30 mouse cellular contexts compared by ENCODE assay signal in genomic region chr5:130620060-130620459, GRCm38 (mm10).
DNase-seq lines count a peak whose midpoint lies in the region; ATAC-seq and TF ChIP-seq lines count a peak whose summit lies in the region.
"Had no signal": no experiment of that assay in that cellular context is flagged by ENCODE, and none has a peak within 500 bp of the region (broad histone marks: within the 10 kb centered on the region; RNA-seq: fewer than 3 reads in every experiment).

No protein-coding gene starts in this region.

- DNase-seq in embryo, embryonic 11 days, result peak; percentile 20
- DNase-seq in embryo, embryonic 10 days (ENCODE audit: low spot score), result no peak
- DNase-seq in limb, embryonic 14.5 days (ENCODE audit: low spot score), result peak; percentile 23
- DNase-seq in limb, embryonic 10.5 days (ENCODE audit: low spot score), result no peak
- peak; percentile 71 for DNase-seq in brain, adult 2 months (ENCODE audit: low read depth, low spot score)
- peak; percentile 21 for DNase-seq in embryonic facial prominence, embryonic 14.5 days (ENCODE audit: low spot score)
- no peak for DNase-seq in left cerebral cortex, adult 9 months (ENCODE audit: low spot score in 2 of 2)
- no peak for DNase-seq in Muller cell, postnatal 12 days (ENCODE audit: inconsistent ontology term)
- DNase-seq: adrenal gland, postnatal 14 days; cerebellum, adult 18-20 months; cerebellum, postnatal 10 days; forebrain, postnatal 0 days; gastrocnemius, postnatal 25 days; heart, adult 11 months; kidney, adult 8-10 months; kidney, postnatal 4 days; lung, postnatal 36 days; thymus, postnatal 14 days had no signal

- 53% methylated on average over 7 of the region's 7 CpGs for WGBS in limb, embryonic 14.5 days
- 82% methylated on average over 7 of the region's 7 CpGs for WGBS in limb, embryonic 10.5 days
- 39% methylated on average over 7 of the region's 7 CpGs for WGBS in embryonic facial prominence, embryonic 14.5 days

- ATAC-seq in limb, embryonic 14.5 days (ENCODE audit: low FRiP score, low read depth), result no peak
- ATAC-seq in embryonic facial prominence, embryonic 14.5 days (ENCODE audit: low read depth), result no peak
- ATAC-seq: forebrain, postnatal 0 days; intestine, embryonic 16.5 days; Patski had no signal

- H3K9ac ChIP-seq in limb, embryonic 14.5 days (ENCODE audit: low read depth, low read length, severe bottlenecking), result no peak overlapping the region
- no peak overlapping the region for H3K9ac ChIP-seq in embryonic facial prominence, embryonic 14.5 days (ENCODE audit: low read depth, low read length)
- H3K9ac ChIP-seq: embryonic facial prominence, embryonic 15.5 days; forebrain, embryonic 12.5 days; forebrain, postnatal 0 days; heart, embryonic 15.5 days; liver, embryonic 15.5 days; midbrain, embryonic 12.5 days; neural tube, embryonic 15.5 days; stomach, embryonic 15.5 days had no signal

- H3K4me2 ChIP-seq in limb, embryonic 14.5 days (replicated peaks; ENCODE audit: low read depth, low read length, severe bottlenecking), result no peak overlapping the region
- H3K4me2 ChIP-seq in embryonic facial prominence, embryonic 14.5 days (ENCODE audit: low read depth, low read length), result no peak overlapping the region
- H3K4me2 ChIP-seq: embryonic facial prominence, embryonic 15.5 days; forebrain, embryonic 12.5 days; heart, embryonic 15.5 days; liver, embryonic 15.5 days; midbrain, embryonic 12.5 days; neural tube, embryonic 15.5 days; stomach, embryonic 15.5 days had no signal

- TF ChIP-seq POLR2A in limb, embryonic 14.5 days (IDR thresholded peaks at IDR 0.05; ENCODE audit: borderline replicate concordance, extremely low read depth, insufficient read depth, insufficient read length), result no peak

- no peaks in the 10 kb centered on the region for H3K27me3 ChIP-seq in limb, embryonic 14.5 days (ENCODE audit: control insufficient read depth, insufficient read depth, low read length)
- no peaks in the 10 kb centered on the region for H3K27me3 ChIP-seq in limb, embryonic 10.5 days (ENCODE audit: low read depth, poor library complexity, severe bottlenecking)
- H3K27me3 ChIP-seq in embryonic facial prominence, embryonic 14.5 days (replicated peaks; ENCODE audit: control insufficient read depth, insufficient read depth, low read length), result no peaks in the 10 kb centered on the region
- H3K27me3 ChIP-seq: forebrain, embryonic 12.5 days; heart, embryonic 15.5 days; liver, embryonic 15.5 days; midbrain, embryonic 12.5 days; neural tube, embryonic 15.5 days; Patski; stomach, embryonic 15.5 days had no signal

- H3K9me3 ChIP-seq in limb, embryonic 14.5 days (ENCODE audit: control insufficient read depth, low read length), result no peaks in the 10 kb centered on the region
- no peaks in the 10 kb centered on the region for H3K9me3 ChIP-seq in limb, embryonic 10.5 days (replicated peaks)
- 0 out of 2 replicates have a peak, but pooled peaks cover 6% of the 10 kb centered on the region for H3K9me3 ChIP-seq in embryonic facial prominence, embryonic 14.5 days (ENCODE audit: control insufficient read depth, low read length)
- H3K9me3 ChIP-seq: embryonic facial prominence, embryonic 15.5 days; forebrain, embryonic 12.5 days; heart, embryonic 10.5 days; heart, embryonic 15.5 days; midbrain, embryonic 12.5 days; neural tube, embryonic 15.5 days; stomach, embryonic 15.5 days had no signal

- no peaks in the 10 kb centered on the region for H3K36me3 ChIP-seq in limb, embryonic 14.5 days (ENCODE audit: control insufficient read depth, insufficient read depth, low read length)
- no peaks in the 10 kb centered on the region for H3K36me3 ChIP-seq in limb, embryonic 10.5 days
- no peaks in the 10 kb centered on the region for H3K36me3 ChIP-seq in embryonic facial prominence, embryonic 14.5 days (ENCODE audit: control insufficient read depth, insufficient read depth, low read length)
- H3K36me3 ChIP-seq: embryonic facial prominence, embryonic 15.5 days; forebrain, embryonic 12.5 days; G1E; heart, embryonic 10.5 days; heart, embryonic 15.5 days; liver, embryonic 15.5 days; midbrain, embryonic 12.5 days; neural tube, embryonic 15.5 days; stomach, embryonic 15.5 days had no signal

- no peak overlapping the region for H3K4me3 ChIP-seq in limb, embryonic 14.5 days (replicated peaks; ENCODE audit: low read length)
- H3K4me3 ChIP-seq in limb, embryonic 10.5 days, result no peak overlapping the region
- no peak overlapping the region for H3K4me3 ChIP-seq in embryonic facial prominence, embryonic 14.5 days (ENCODE audit: low read depth, low read length)
- H3K4me3 ChIP-seq: embryonic facial prominence, embryonic 15.5 days; forebrain, embryonic 12.5 days; heart, embryonic 10.5 days; heart, embryonic 15.5 days; liver, embryonic 15.5 days; midbrain, embryonic 12.5 days; neural tube, embryonic 15.5 days; stomach, embryonic 15.5 days had no signal

- no peak overlapping the region for H3K27ac ChIP-seq in limb, embryonic 14.5 days (replicated peaks; ENCODE audit: low read depth, low read length)
- H3K27ac ChIP-seq in limb, embryonic 10.5 days, result no peak overlapping the region
- no peak overlapping the region for H3K27ac ChIP-seq in embryonic facial prominence, embryonic 14.5 days (replicated peaks; ENCODE audit: low read depth, low read length)
- H3K27ac ChIP-seq: embryonic facial prominence, embryonic 15.5 days; forebrain, embryonic 12.5 days; heart, embryonic 10.5 days; heart, embryonic 15.5 days; kidney, postnatal 0 days; liver, embryonic 15.5 days; midbrain, embryonic 12.5 days; neural tube, embryonic 15.5 days; stomach, embryonic 15.5 days had no signal

- H3K4me1 ChIP-seq in limb, embryonic 14.5 days (ENCODE audit: control insufficient read depth, insufficient read depth, low read length), result peaks cover 24% of the 10 kb centered on the region
- peaks cover 46% of the 10 kb centered on the region for H3K4me1 ChIP-seq in limb, embryonic 10.5 days
- peaks cover 9% of the 10 kb centered on the region; the same call in 1 of the 2 replicates for H3K4me1 ChIP-seq in embryonic facial prominence, embryonic 14.5 days (ENCODE audit: control insufficient read depth, insufficient read depth, low read length)
- H3K4me1 ChIP-seq: heart, embryonic 10.5 days; liver, embryonic 15.5 days; midbrain, embryonic 12.5 days; stomach, embryonic 15.5 days had no signal

Comparison
In these comparisons a context has a peak if more than half of its experiments do, and no peak if none do; other contexts are left out.
1. DNase-seq: peak in embryo, embryonic 11 days (single experiment), limb, embryonic 14.5 days (single experiment), brain, adult 2 months (single experiment) and embryonic facial prominence, embryonic 14.5 days (single experiment); none in embryo, embryonic 10 days (single experiment), limb, embryonic 10.5 days (single experiment), left cerebral cortex, adult 9 months (0 of 2) and Muller cell, postnatal 12 days (single experiment).